Mouse (Mus musculus): ENCODE measurements around the gene Srrm1. TPM values are rescaled to one million over a fixed set of nuclear protein-coding genes. Genes with fewer than 3 reads are reported as not detected.
A peak's percentile ranks its signal among the peaks of the same experiment; 100 is the strongest.

Srrm1 gene
- total and polyA plus RNA-seq, 3 experiments: 26.9 to 285 (median 138) TPM

DNA sequence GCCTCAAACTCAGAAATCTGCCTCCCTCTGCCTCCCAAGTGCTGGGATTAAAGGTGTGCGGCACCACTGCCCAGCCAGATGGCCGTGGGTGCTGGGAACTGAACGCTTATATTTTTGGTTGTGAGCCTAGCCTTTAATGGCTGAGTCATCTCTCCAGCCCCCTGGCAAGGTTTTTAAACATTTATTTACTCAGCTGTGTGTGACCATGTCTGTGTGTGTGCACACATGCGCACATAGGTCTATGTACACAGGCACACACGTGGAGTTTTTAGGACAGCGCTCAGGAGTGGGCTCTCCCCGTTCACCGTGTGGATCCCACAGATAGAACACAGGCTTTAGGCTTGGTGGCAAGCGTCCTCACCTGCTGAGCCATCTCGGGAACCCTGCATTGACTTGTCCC lies 50.9 kb downstream of the Srrm1 start:
- Histone ChIP-seq H3K9ac (ENCODE audit: control insufficient read depth, low read depth, low read length, poor library complexity, severe bottlenecking) (no peak overlapping the region), H3K9me3 (replicated peaks; ENCODE audit: insufficient read depth, low read length) (no peaks in the 10 kb centered on the region), H3K36me3 (ENCODE audit: control insufficient read depth in 1 of 2, insufficient read depth in 2 of 2, low read length in 2 of 2) (peaks cover 0 to 7% of the 10 kb centered on the region in 2 experiments; a peak in 2 of 4 replicates), H3K4me3 (ENCODE audit: control insufficient read depth in 1 of 2, insufficient read depth in 1 of 2, low read depth in 2 of 2, low read length in 2 of 2) (no peak overlapping the region), H3K79me2 (ENCODE audit: control insufficient read depth, insufficient read depth, low read length, poor library complexity) (no peaks in the 10 kb centered on the region), H3K27ac (ENCODE audit: control insufficient read depth, low read depth, low read length) (no peak overlapping the region), H3K4me1 (ENCODE audit: control insufficient read depth in 1 of 2, insufficient read depth in 2 of 2, low read length in 2 of 2) (peaks cover 3 to 21% of the 10 kb centered on the region in 2 experiments), H3K27me3 (ENCODE audit: control insufficient read depth in 1 of 2, insufficient read depth in 2 of 2, low read length in 2 of 2) (no peaks in the 10 kb centered on the region)
- TF ChIP-seq GATA1 (IDR thresholded peaks at IDR 0.05; ENCODE audit: low read depth, low read length) (no peak), NELFE (IDR thresholded peaks at IDR 0.05; ENCODE audit: low read depth, low read length) (no peak)
- DNase-seq (ENCODE audit: low read depth, low spot score): no peak

DNA sequence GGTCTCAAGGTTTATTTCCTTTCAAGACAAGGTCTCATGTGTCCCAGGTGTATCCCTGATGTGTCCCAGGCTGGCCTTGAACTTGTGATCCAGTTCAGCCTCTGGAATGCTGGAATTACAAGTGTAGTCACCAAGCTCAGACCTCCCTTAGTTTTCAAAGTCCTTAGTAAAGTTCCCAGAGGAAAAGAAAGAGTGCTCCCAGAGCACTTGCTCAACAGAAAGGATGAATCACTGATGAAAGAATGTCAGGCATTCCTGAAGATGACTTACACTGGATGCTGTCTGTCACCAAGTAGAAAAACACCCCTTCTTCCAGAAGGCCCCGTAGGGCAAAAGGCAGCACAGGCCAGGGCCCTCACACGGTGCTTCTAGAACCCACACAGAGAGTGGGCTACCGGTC lies 52.0 kb downstream of the Srrm1 start:
- no peaks in the 10 kb centered on the region for H3K79me2 ChIP-seq (ENCODE audit: control insufficient read depth, insufficient read depth, low read length, poor library complexity)
- DNase-seq (ENCODE audit: low read depth, low spot score): no peak
- no peaks in the 10 kb centered on the region for H3K9me3 ChIP-seq (replicated peaks; ENCODE audit: insufficient read depth, low read length)
- H3K36me3 ChIP-seq (ENCODE audit: control insufficient read depth in 1 of 2, insufficient read depth in 2 of 2, low read length in 2 of 2): peaks cover 0 to 7% of the 10 kb centered on the region in 2 experiments; a peak in 2 of 4 replicates
- H3K9ac ChIP-seq (ENCODE audit: control insufficient read depth, low read depth, low read length, poor library complexity, severe bottlenecking): no peak overlapping the region
- no peak for TF ChIP-seq CHD1 (IDR thresholded peaks at IDR 0.05; ENCODE audit: low read depth, low read length)
- TF ChIP-seq GABPA (IDR thresholded peaks at IDR 0.05; ENCODE audit: low read depth, low read length): no peak
- TF ChIP-seq ETS1 (IDR thresholded peaks at IDR 0.05; ENCODE audit: low read depth, low read length): no peak
- TF ChIP-seq MAFK (IDR thresholded peaks at IDR 0.05; ENCODE audit: borderline replicate concordance, low read depth, low read length): no peak
- no peak overlapping the region for H3K4me3 ChIP-seq (ENCODE audit: control insufficient read depth in 1 of 2, insufficient read depth in 1 of 2, low read depth in 2 of 2, low read length in 2 of 2)
- no peaks in the 10 kb centered on the region for H3K27me3 ChIP-seq (ENCODE audit: control insufficient read depth in 1 of 2, insufficient read depth in 2 of 2, low read length in 2 of 2)
- H3K27ac ChIP-seq (ENCODE audit: control insufficient read depth, low read depth, low read length): no peak overlapping the region
- peaks cover 3 to 19% of the 10 kb centered on the region in 2 experiments for H3K4me1 ChIP-seq (ENCODE audit: control insufficient read depth in 1 of 2, insufficient read depth in 2 of 2, low read length in 2 of 2)

GRCm38 (mm10) chr4:135300248-135301041 lies 52.7 kb downstream of the Srrm1 start:
- H3K4me1 ChIP-seq (ENCODE audit: control insufficient read depth in 1 of 2, insufficient read depth in 2 of 2, low read length in 2 of 2): peaks cover 3 to 19% of the 10 kb centered on the region in 2 experiments
- H3K4me3 ChIP-seq (ENCODE audit: control insufficient read depth in 1 of 2, insufficient read depth in 1 of 2, low read depth in 2 of 2, low read length in 2 of 2): peak overlapping the region; percentile 27 to 56
- peak; percentile 79 for DNase-seq (ENCODE audit: low read depth, low spot score)
- H3K36me3 ChIP-seq (ENCODE audit: control insufficient read depth in 1 of 2, insufficient read depth in 2 of 2, low read length in 2 of 2): peaks cover 0 to 7% of the 10 kb centered on the region in 2 experiments; a peak in 2 of 4 replicates
- H3K9ac ChIP-seq (ENCODE audit: control insufficient read depth, low read depth, low read length, poor library complexity, severe bottlenecking): peak overlapping the region; percentile 35; the same call in 1 of the 2 replicates
- no peaks in the 10 kb centered on the region for H3K27me3 ChIP-seq (ENCODE audit: control insufficient read depth in 1 of 2, insufficient read depth in 2 of 2, low read length in 2 of 2)
- no peaks in the 10 kb centered on the region for H3K79me2 ChIP-seq (ENCODE audit: control insufficient read depth, insufficient read depth, low read length, poor library complexity)
- no peaks in the 10 kb centered on the region for H3K9me3 ChIP-seq (replicated peaks; ENCODE audit: insufficient read depth, low read length)
- TF ChIP-seq MAX (IDR thresholded peaks at IDR 0.05; ENCODE audit: low read length) (peak; percentile 40; the same call in 1 of the 2 replicates), MYC (IDR thresholded peaks at IDR 0.05; ENCODE audit: low read depth, low read length) (0 out of 2 replicates have a peak, but pooled peaks have one; percentile 19), TCF12 (IDR thresholded peaks at IDR 0.05; ENCODE audit: low read depth, low read length) (no peak), MXI1 (IDR thresholded peaks at IDR 0.05; ENCODE audit: low read depth, low read length) (peak; percentile 28; the same call in 1 of the 2 replicates), ELF1 (IDR thresholded peaks at IDR 0.05; ENCODE audit: low read depth, low read length) (0 out of 2 replicates have a peak, but pooled peaks have one; percentile 10)
- H3K27ac ChIP-seq (ENCODE audit: control insufficient read depth, low read depth, low read length): peak overlapping the region; percentile 33; the same call in 1 of the 2 replicates
